ENCODE assay signal across 8 mouse cellular contexts in genomic region chr9:50660431-50660830, GRCm38 (mm10). TPM values are rescaled to one million over a fixed set of nuclear protein-coding genes. Genes with fewer than 3 reads are reported as not detected.
A peak's percentile ranks its signal among the peaks of the same experiment; 100 is the strongest.
DNase-seq lines count a peak whose midpoint lies in the region; ATAC-seq and TF ChIP-seq lines count a peak whose summit lies in the region.

No protein-coding gene starts in this region.

- no peak overlapping the region; the same call in 1 of the 2 replicates for H3K27ac ChIP-seq in kidney, embryonic 14.5 days (ENCODE audit: low read depth, low read length)

- H3K27me3 ChIP-seq in G1E (ENCODE audit: insufficient read depth, low read length): no peaks in the 10 kb centered on the region
- H3K27me3 ChIP-seq in kidney, embryonic 14.5 days (ENCODE audit: control insufficient read depth, insufficient read depth, low read length): no peaks in the 10 kb centered on the region

- peaks cover 14% of the 10 kb centered on the region for H3K4me1 ChIP-seq in G1E (ENCODE audit: insufficient read depth, low read depth, low read length)
- peaks cover 11% of the 10 kb centered on the region; the same call in 1 of the 2 replicates for H3K4me1 ChIP-seq in kidney, embryonic 14.5 days (ENCODE audit: control insufficient read depth, insufficient read depth, low read length)

- WGBS in kidney, embryonic 14.5 days: 15% methylated on average over 12 of the region's 12 CpGs

- peak overlapping the region; percentile 95; the same call in 1 of the 2 replicates for H3K4me3 ChIP-seq in G1E (ENCODE audit: low read depth, low read length)
- peak overlapping the region; percentile 95 for H3K4me3 ChIP-seq in kidney, embryonic 14.5 days (ENCODE audit: low read length)

- H3K36me3 ChIP-seq in G1E (replicated peaks): peaks cover 22% of the 10 kb centered on the region
- peaks cover 19% of the 10 kb centered on the region; the same call in 1 of the 2 replicates for H3K36me3 ChIP-seq in kidney, embryonic 14.5 days (ENCODE audit: control insufficient read depth, insufficient read depth, low read length)

- TF ChIP-seq CTCF in G1E (IDR thresholded peaks at IDR 0.05; ENCODE audit: low read depth, low read length): no peak

- no peak for ATAC-seq in G1E (ENCODE audit: extremely low read depth, insufficient number of reproducible peaks, low FRiP score, poor library complexity, severe bottlenecking)
- no peak for ATAC-seq in kidney, embryonic 14.5 days (ENCODE audit: low FRiP score, low TSS enrichment)
- no peak for ATAC-seq in activated CD4-positive, CD25-positive, alpha-beta regulatory T cell, adult 4 months

- peak; percentile 62 for DNase-seq in A20 (ENCODE audit: low read depth, low spot score)
- DNase-seq in G1E (ENCODE audit: low spot score): no peak
- DNase-seq in embryo, embryonic 10.5 days (ENCODE audit: low spot score): peak; percentile 47
- peak; percentile 24 to 35 for DNase-seq in heart, adult 9 months (ENCODE audit: low spot score in 2 of 2)
- peak; percentile 6 for DNase-seq in lung, postnatal 14 days
- DNase-seq in skeletal muscle tissue, adult 2 months (ENCODE audit: low read depth, low spot score): peak; percentile 42

- peak overlapping the region; percentile 76 for H3K4me2 ChIP-seq in kidney, embryonic 14.5 days (replicated peaks; ENCODE audit: low read depth, low read length)

- no peaks in the 10 kb centered on the region for H3K9me3 ChIP-seq in G1E (replicated peaks)
- H3K9me3 ChIP-seq in kidney, embryonic 14.5 days (ENCODE audit: control insufficient read depth, low read length): no peaks in the 10 kb centered on the region

- peak overlapping the region; percentile 88 for H3K9ac ChIP-seq in kidney, embryonic 14.5 days (ENCODE audit: low read depth, low read length)

RNA-seq across cellular contexts. Expression of gene Dlat, which starts 0.9 kb away (rescaled TPM):
- 60.6 and 61.3 TPM in 2 replicates for total RNA-seq in G1E (2014; fragmentation: Nextera tagmentation)
- total RNA-seq in G1E (2017): 55.2 and 60.0 TPM in 2 replicates
- 36.1 and 47.2 TPM in 2 replicates for polyA plus RNA-seq in G1E (2012)
- 48.1 and 60.9 TPM in 2 replicates for polyA plus RNA-seq in kidney, embryonic 14.5 days (2014; fragmentation: Nextera tagmentation; extraction: Ambion mirVana)
- polyA plus RNA-seq in activated CD4-positive, CD25-positive, alpha-beta regulatory T cell, adult 4 months (2017; shearing (Covaris generic)): 10 to 100 TPM; 15.8 to 18.2 TPM

RNA-seq across cellular contexts. Expression of gene Nkapd1, which starts 43.2 kb away (rescaled TPM):
- total RNA-seq in G1E (2014; fragmentation: Nextera tagmentation): 45.5 and 49.7 TPM in 2 replicates
- total RNA-seq in G1E (2017): 24.6 and 31.0 TPM in 2 replicates
- polyA plus RNA-seq in G1E (2012): 8.0 and 9.7 TPM in 2 replicates
- polyA plus RNA-seq in kidney, embryonic 14.5 days (2014; fragmentation: Nextera tagmentation; extraction: Ambion mirVana): 28.4 and 28.5 TPM in 2 replicates
- polyA plus RNA-seq in activated CD4-positive, CD25-positive, alpha-beta regulatory T cell, adult 4 months (2017; shearing (Covaris generic)): 10 to 100 TPM; 19.5 to 27.7 TPM

RNA-seq across cellular contexts. Expression of gene Pih1d2, which starts 43.3 kb away (rescaled TPM):
- total RNA-seq in G1E (2014; fragmentation: Nextera tagmentation) (3.6 and 3.7 TPM in 2 replicates), G1E (2017) (2.5 and 6.5 TPM in 2 replicates)
- 0.39 and 0.41 TPM in 2 replicates for polyA plus RNA-seq in G1E (2012)
- polyA plus RNA-seq in kidney, embryonic 14.5 days (2014; fragmentation: Nextera tagmentation; extraction: Ambion mirVana): 6.1 and 8.1 TPM in 2 replicates
- under 1 TPM; 0.36 to 0.43 TPM for polyA plus RNA-seq in activated CD4-positive, CD25-positive, alpha-beta regulatory T cell, adult 4 months (2017; shearing (Covaris generic))

RNA-seq across cellular contexts. Expression of gene Timm8b, which starts 56.7 kb away (rescaled TPM):
- total RNA-seq in G1E (2014; fragmentation: Nextera tagmentation): 88.9 and 111 TPM in 2 replicates
- total RNA-seq in G1E (2017): 353 and 447 TPM in 2 replicates
- 11.1 and 14.8 TPM in 2 replicates for polyA plus RNA-seq in G1E (2012)
- 301 and 415 TPM in 2 replicates for polyA plus RNA-seq in kidney, embryonic 14.5 days (2014; fragmentation: Nextera tagmentation; extraction: Ambion mirVana)
- polyA plus RNA-seq in activated CD4-positive, CD25-positive, alpha-beta regulatory T cell, adult 4 months (2017; shearing (Covaris generic)): 100 to 1,000 TPM; 118 to 128 TPM

RNA-seq across cellular contexts. Expression of gene Sdhd, which starts 56.8 kb away (rescaled TPM):
- 103 and 109 TPM in 2 replicates for total RNA-seq in G1E (2014; fragmentation: Nextera tagmentation)
- 267 and 296 TPM in 2 replicates for total RNA-seq in G1E (2017)
- polyA plus RNA-seq in G1E (2012): 32.3 and 45.2 TPM in 2 replicates
- 365 and 387 TPM in 2 replicates for polyA plus RNA-seq in kidney, embryonic 14.5 days (2014; fragmentation: Nextera tagmentation; extraction: Ambion mirVana)
- polyA plus RNA-seq in activated CD4-positive, CD25-positive, alpha-beta regulatory T cell, adult 4 months (2017; shearing (Covaris generic)): 100 to 1,000 TPM; 176 to 199 TPM
